Mouse (Mus musculus) heart, postnatal 0 days (tissue): ENCODE measurements around the gene Car8. TPM values are rescaled to one million over a fixed set of nuclear protein-coding genes. Genes with fewer than 3 reads are reported as not detected.

ENCODE experiments used
- ATAC-seq: fragments of 200-750 bp; cut with Nextera tagmentation; 2 replicates; pipeline ENCODE4 v1.8.0; 2017; ENCODE audit warnings: low read depth, moderate number of reproducible peaks, moderate library complexity; ENCODE audit not compliant: insufficient read depth
- DNase-seq: peaks from one replicate; pipeline ENCODE4 v3.0.0-alpha.2; 2016; ENCODE audit warnings: low spot score
- H3K27ac ChIP-seq: fragments of 300-500 bp; sonication (generic); 2 replicates; pipeline ENCODE4 v1.5.1; 2014; ENCODE audit warnings: low read depth, mild to moderate bottlenecking
- H3K27me3 ChIP-seq: fragments of 300-500 bp; sonication (generic); 2 replicates; pipeline ENCODE4 v1.6.1; 2014; ENCODE audit warnings: low read length, mixed read lengths; ENCODE audit not compliant: control insufficient read depth, insufficient read depth
- H3K36me3 ChIP-seq: fragments of 300-500 bp; sonication (generic); replicated peaks from 2 replicates; pipeline ENCODE4 v1.6.1; 2014; ENCODE audit warnings: low read length, mixed read lengths; ENCODE audit not compliant: control insufficient read depth, insufficient read depth
- H3K4me1 ChIP-seq: fragments of 300-500 bp; sonication (generic); 2 replicates; pipeline ENCODE4 v1.6.1; 2014; ENCODE audit warnings: antibody characterized with exemption; ENCODE audit not compliant: control insufficient read depth, insufficient read depth
- H3K4me2 ChIP-seq: fragments of 300-500 bp; sonication (generic); 2 replicates; pipeline ENCODE4 v1.6.1; 2014; ENCODE audit warnings: low read depth, mild to moderate bottlenecking, low read length, moderate library complexity
- H3K4me3 ChIP-seq: fragments of 300-500 bp; sonication (generic); 2 replicates; pipeline ENCODE4 v1.5.1; 2014; ENCODE audit warnings: low read depth, low read length
- H3K9ac ChIP-seq: fragments of 300-500 bp; sonication (generic); replicated peaks from 2 replicates; pipeline ENCODE4 v1.6.1; 2014; ENCODE audit warnings: low read depth, low read length, mixed read lengths
- H3K9me3 ChIP-seq: fragments of 300-500 bp; sonication (generic); replicated peaks from 2 replicates; pipeline ENCODE4 v1.6.1; 2016; ENCODE audit warnings: low read length; ENCODE audit not compliant: control insufficient read depth
- CTCF ChIP-seq: IDR thresholded peaks from 2 replicates; pipeline ENCODE4 v1.5.1; 2016; ENCODE audit warnings: antibody characterized with exemption, control low read depth, low read depth
- EP300 ChIP-seq: IDR thresholded peaks from 2 replicates; pipeline ENCODE4 v1.6.1; 2016; ENCODE audit warnings: antibody characterized with exemption, low read depth
- WGBS: fragments of 180-500 bp; shearing (Covaris S2); extraction: QIAGEN DNeasy Blood & Tissue Kit; methylation state at CpG from one replicate; pipeline ENCODE4 v1.1.7; 2014; 5-methylcytosine and 5-hydroxymethylcytosine counted together
- polyA plus RNA-seq: library from polyadenylated mRNA; unstranded; fragments of >200 nt; fragmentation: Nextera tagmentation; extraction: Ambion mirVana; gene quantifications from 2 replicates; pipeline ENCODE4 v1.2.1, GENCODE M21; 2015
- total RNA-seq: library from RNA; depleted of rRNA; stranded (reverse); fragments of >200 nt; gene quantifications from 2 replicates; pipeline ENCODE4 v1.2.3, GENCODE M21; 2014; ENCODE audit warnings: low replicate concordance

The Car8 gene
- total and polyA plus RNA-seq, 2 experiments from 2014 or later: 9.1 to 12.5 TPM

DNA sequence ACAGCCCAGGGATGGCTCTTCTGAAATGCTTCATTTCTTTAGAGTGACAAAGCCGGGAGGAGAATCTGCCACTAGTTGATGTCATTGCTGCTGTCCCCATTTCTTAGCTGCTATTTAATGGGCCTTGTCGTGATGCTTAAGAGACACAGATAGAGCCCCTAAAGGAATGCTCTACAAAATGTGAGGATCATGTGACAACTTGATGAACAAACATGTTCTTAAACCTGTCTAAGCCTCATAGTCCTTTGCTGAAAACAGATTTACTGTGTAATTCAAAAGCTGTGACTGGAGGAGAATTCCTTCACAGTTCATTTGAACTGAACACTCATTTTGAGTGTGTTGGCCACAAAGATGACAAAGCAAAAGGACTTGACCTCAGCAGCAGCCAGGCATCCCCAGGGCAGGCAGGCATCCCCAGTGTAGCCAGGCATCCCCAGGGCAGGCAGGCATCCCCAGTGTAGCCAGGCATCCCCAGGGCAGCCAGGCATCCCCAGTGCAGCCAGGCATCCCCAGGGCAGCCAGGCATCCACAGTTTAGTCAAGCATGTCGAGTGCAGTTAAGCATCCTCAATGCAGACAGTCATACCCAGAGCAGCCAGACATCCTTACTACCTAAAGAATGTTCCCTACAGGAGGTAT lies 9.1 kb downstream of the Car8 start:
- TF ChIP-seq CTCF (no peak), EP300 (no peak)
- Histone ChIP-seq H3K27ac (no peak overlapping the region), H3K4me3 (no peak overlapping the region), H3K4me2 (no peak overlapping the region), H3K9me3 (no peaks in the 10 kb centered on the region), H3K36me3 (no peaks in the 10 kb centered on the region), H3K9ac (no peak overlapping the region), H3K27me3 (no peaks in the 10 kb centered on the region), H3K4me1 (no peaks in the 10 kb centered on the region)
- WGBS: 62% methylated on average over 3 of the region's 3 CpGs
- DNase-seq: no peak
- no peak for ATAC-seq

GRCm38 (mm10) chr4:8218941-8219340 lies 19.9 kb downstream of the Car8 start:
- H3K9me3 ChIP-seq: no peaks in the 10 kb centered on the region
- H3K27me3 ChIP-seq: no peaks in the 10 kb centered on the region
- H3K4me3 ChIP-seq: no peak overlapping the region
- no peak for DNase-seq
- WGBS: 82% methylated on average over 8 of the region's 8 CpGs
- H3K4me2 ChIP-seq: no peak overlapping the region
- peaks cover 3% of the 10 kb centered on the region; the same call in 1 of the 2 replicates for H3K4me1 ChIP-seq
- ATAC-seq: no peak
- H3K9ac ChIP-seq: no peak overlapping the region
- H3K36me3 ChIP-seq: no peaks in the 10 kb centered on the region
- no peak for TF ChIP-seq EP300
- no peak overlapping the region for H3K27ac ChIP-seq

GRCm38 (mm10) chr4:8218004-8218403 lies 20.8 kb downstream of the Car8 start:
- Histone ChIP-seq H3K4me2 (no peak overlapping the region), H3K9ac (no peak overlapping the region), H3K36me3 (no peaks in the 10 kb centered on the region), H3K27me3 (no peaks in the 10 kb centered on the region), H3K4me3 (no peak overlapping the region), H3K27ac (no peak overlapping the region), H3K9me3 (no peaks in the 10 kb centered on the region), H3K4me1 (peaks cover 3% of the 10 kb centered on the region; the same call in 1 of the 2 replicates)
- DNase-seq (no peak), ATAC-seq (no peak)
- WGBS: 18% methylated on average over 3 of the region's 3 CpGs
- TF ChIP-seq CTCF: no peak
- TF ChIP-seq EP300: no peak

DNA sequence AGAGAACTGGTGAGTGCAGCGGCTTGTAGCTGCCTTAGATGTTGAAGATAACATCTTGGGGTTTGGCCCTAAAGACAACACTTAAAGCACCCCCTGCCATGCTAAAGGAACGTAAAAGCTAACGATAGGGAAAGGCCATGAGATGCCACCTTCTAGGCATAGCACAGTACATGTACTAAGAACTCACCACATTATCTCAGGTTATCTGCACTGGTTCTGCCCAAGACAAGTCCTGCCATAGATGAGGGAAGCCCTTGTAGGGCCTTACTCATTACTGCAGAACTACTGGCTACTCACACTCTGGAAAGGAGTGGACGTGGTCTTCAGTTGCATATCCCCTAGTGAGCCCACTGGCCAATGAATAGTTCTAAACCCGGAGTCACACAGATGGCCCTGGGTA lies 21.6 kb downstream of the Car8 start:
- H3K27me3 ChIP-seq: no peaks in the 10 kb centered on the region
- H3K4me2 ChIP-seq: no peak overlapping the region
- ATAC-seq (no peak), DNase-seq (no peak)
- H3K4me1 ChIP-seq: peaks cover 3% of the 10 kb centered on the region; the same call in 1 of the 2 replicates
- no peak overlapping the region for H3K27ac ChIP-seq
- no peak overlapping the region for H3K4me3 ChIP-seq
- TF ChIP-seq EP300: no peak
- no peak for TF ChIP-seq CTCF
- H3K36me3 ChIP-seq: no peaks in the 10 kb centered on the region
- H3K9me3 ChIP-seq: no peaks in the 10 kb centered on the region
- no peak overlapping the region for H3K9ac ChIP-seq
- 69% methylated on average over 5 of the region's 5 CpGs for WGBS

DNA sequence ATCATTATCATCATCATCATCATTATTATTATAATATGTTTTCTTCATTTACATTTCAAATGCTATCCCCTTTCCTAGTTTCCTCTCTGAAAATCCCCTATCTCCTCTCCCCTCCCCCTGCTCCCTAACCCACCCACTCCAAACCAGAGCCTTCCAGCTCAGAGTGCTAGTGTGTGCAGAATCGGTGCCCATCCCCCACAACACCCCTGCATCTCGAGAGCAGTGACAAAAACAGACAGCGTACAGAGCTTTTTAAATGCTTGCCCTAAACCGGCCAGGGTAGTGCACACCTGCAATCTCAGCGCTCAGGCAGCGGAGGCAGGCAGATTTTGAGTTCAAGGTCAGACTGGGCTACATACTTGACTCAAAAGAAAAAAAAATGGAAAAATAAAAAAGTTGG lies 22.3 kb downstream of the Car8 start:
- ATAC-seq (no peak), DNase-seq (no peak)
- Histone ChIP-seq H3K27ac (no peak overlapping the region), H3K4me1 (peaks cover 3% of the 10 kb centered on the region; the same call in 1 of the 2 replicates), H3K4me3 (no peak overlapping the region), H3K36me3 (no peaks in the 10 kb centered on the region), H3K9me3 (no peaks in the 10 kb centered on the region), H3K9ac (no peak overlapping the region), H3K4me2 (no peak overlapping the region), H3K27me3 (no peaks in the 10 kb centered on the region)
- no peak for TF ChIP-seq CTCF
- TF ChIP-seq EP300: no peak
- 38% methylated on average over 6 of the region's 6 CpGs for WGBS

DNA sequence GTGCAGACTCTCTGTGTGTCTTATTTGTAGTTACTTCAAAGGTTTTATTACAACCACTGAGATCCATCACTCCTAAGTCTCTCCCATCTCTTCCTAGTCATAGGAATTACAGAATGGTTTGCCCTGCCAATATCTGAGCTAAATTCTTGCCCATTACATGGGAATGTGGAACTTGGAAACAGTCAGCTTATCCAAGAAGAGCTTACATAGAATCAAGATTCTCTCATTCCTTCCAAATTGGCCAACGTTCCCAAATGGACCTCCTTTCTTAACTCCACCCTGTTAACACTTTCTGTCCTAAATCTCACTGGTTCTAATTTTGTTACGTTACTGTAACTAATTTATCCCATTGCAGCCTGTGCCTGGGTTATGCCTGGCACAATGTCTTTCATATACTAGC lies 25.2 kb downstream of the Car8 start:
- DNase-seq (no peak), ATAC-seq (no peak)
- H3K4me2 ChIP-seq: no peak overlapping the region
- no peak overlapping the region for H3K4me3 ChIP-seq
- 62% methylated on average over 2 of the region's 2 CpGs for WGBS
- H3K9me3 ChIP-seq: no peaks in the 10 kb centered on the region
- H3K4me1 ChIP-seq: peaks cover 3% of the 10 kb centered on the region; the same call in 1 of the 2 replicates
- no peaks in the 10 kb centered on the region for H3K27me3 ChIP-seq
- H3K9ac ChIP-seq: no peak overlapping the region
- no peaks in the 10 kb centered on the region for H3K36me3 ChIP-seq
- H3K27ac ChIP-seq: no peak overlapping the region
- TF ChIP-seq EP300 (no peak), CTCF (no peak)
